Mouse (Mus musculus) lung, postnatal 0 days (tissue): ENCODE data around the gene Id4.

Experiments used
- CTCF ChIP-seq: IDR thresholded peaks from 2 replicates; pipeline ENCODE4 v1.5.1; 2016; ENCODE audit warnings: antibody characterized with exemption, mild to moderate bottlenecking
- EP300 ChIP-seq: IDR thresholded peaks from 2 replicates; pipeline ENCODE4 v1.6.1; 2016; ENCODE audit warnings: antibody characterized with exemption, mild to moderate bottlenecking, control low read depth

GRCm38 (mm10) chr13:48236865-48237264, 24.2 kb upstream of the Id4 start:
- TF ChIP-seq CTCF (no peak), EP300 (no peak)
